Mouse (Mus musculus): ENCODE measurements around the gene Dsp.

Gene Dsp

DNA sequence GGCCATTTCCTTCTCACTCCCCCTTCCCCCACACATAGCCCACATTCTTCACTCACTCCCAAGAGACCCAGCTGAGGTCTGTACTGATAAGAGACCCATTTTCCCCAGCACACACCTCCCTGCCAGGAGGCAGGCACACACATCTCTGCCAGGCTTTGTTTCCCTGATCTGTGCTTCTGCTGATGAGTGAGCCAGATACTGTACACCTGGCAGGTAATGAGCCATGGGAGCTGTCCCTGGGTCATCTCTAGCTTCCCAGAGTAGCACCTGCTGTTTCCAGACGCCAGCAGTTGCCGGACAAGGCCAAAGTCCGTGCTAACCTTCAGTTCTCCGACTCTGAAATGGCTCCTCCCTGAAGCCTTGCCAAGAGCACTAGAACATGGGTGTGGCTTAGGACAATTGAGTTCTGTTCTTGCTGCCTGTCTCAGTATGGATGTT lies 19.6 kb downstream of the Dsp start:
- no peak for DNase-seq (ENCODE audit: low read depth in 2 of 2, low spot score in 2 of 2)

DNA sequence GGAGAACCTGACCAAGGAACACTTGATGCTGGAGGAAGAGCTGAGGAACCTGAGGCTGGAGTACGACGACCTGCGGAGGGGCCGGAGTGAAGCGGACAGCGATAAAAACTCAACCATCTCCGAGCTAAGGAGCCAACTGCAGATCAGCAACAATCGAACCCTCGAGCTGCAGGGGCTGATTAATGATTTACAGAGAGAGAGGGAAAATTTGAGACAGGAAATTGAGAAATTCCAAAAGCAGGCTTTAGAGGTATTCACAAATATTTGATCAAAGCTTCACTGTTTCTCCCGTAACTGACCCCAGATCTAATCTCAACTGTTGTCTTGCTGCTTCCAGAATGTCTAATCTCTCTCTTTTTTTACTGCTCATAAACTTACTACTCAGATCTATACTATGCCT lies 42.3 kb downstream of the Dsp start:
- no peak for DNase-seq (ENCODE audit: low read depth in 2 of 2, low spot score in 2 of 2)

DNA sequence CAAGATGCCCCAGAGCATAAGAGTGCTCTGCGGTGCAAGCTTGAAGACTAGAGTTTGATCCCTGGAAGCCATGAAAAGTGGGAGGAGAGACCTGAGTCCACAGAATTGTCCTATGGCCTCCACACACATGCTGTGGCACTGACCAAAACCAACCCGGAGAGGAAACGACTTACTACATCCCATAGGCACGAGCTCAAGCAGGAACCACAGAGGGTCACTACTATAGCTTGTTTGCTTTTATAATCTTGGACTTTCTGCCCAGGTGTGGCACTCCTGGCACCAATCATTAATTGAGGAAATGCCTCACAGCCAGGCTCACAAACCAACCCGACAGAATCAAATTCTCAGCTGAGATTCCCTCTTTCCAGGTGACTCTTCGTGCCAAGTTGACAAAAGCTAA lies 50.3 kb downstream of the Dsp start:
- no peak for DNase-seq (ENCODE audit: low read depth in 2 of 2, low spot score in 2 of 2)

DNA sequence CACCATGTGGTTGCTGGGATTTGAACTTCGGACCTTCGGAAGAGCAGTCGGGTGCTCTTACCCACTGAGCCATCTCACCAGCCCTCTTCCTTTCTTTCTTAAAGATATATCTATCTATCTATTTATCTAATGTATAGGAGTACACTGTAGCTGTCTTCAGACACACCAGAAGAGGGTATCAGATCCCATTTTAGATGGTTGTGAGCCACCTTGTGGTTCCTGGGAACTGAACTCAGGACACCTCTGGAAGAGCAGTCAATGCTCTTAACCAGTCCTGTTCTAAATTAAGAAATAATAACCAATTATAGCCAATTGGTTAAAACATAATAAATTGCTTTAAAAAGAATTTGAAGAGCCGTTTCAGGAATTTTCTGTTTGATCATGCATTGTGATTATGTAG lies 53.1 kb downstream of the Dsp start:
- no peak for DNase-seq (ENCODE audit: low read depth in 2 of 2, low spot score in 2 of 2)

DNA sequence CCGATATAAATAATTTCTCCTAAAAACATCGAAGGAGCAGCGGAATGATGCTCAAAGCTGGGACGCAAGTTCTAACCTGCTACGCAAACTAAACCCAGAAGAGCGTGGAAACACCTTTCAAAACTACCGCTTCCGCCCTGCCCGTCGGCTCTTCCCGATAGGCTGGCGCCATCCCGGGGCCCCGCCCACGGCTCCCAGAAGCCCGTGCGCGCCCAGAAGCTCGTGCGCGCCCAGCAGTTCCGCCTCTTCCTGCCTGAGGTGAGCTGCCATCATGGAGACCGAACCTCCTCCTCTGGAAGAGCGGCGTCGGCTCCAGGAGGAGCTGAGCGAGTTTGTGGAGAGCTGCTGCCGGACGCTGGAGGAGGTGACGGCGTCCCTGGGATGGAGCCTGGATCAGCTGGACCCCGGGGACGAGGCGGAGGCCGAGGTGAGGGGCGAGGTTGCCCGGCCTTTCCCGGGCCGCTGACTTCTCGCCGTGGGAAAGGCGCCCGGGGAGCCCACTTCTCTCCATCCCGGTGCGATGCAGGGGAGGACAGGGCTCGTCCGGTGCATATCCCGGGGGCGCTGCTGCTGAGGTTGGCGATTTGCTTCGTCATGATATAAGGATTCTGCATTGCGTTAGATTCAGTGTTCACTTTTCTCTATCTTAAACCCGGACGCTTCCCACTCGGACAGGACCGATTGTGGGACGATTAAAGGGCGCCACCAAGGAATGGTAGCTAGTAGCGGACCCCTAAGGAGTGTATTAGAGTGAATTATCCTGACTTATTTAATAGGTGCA lies 53.8 kb downstream of the Dsp start, which contains the start of gene Snrnp48:
Snrnp48 (plus strand) TSS at position 237 of the 781 bp plus-strand sequence.
- peak; percentile 78 to 83 for DNase-seq (ENCODE audit: low read depth in 2 of 2, low spot score in 2 of 2)

DNA sequence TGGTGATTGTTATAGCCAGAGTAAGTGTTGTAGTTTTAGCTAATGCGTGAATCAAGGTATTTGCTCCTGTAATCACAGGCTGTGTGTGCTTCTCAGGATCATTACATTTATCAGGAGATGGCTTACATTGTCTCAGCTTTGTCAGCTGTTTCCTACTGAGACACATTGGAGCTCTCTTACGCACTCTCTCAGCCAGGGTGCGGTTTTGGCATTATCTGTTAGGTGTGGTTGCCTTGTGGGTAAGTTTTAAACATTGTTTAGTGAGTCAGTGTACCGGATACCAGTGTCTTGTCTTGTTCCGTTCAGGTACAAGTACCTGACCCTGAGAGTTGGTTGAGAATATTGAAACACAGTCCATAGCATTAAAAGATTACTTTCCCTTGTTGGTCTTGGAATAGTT lies 60.0 kb downstream of the Dsp start:
- DNase-seq (ENCODE audit: low read depth in 2 of 2, low spot score in 2 of 2): no peak

DNA sequence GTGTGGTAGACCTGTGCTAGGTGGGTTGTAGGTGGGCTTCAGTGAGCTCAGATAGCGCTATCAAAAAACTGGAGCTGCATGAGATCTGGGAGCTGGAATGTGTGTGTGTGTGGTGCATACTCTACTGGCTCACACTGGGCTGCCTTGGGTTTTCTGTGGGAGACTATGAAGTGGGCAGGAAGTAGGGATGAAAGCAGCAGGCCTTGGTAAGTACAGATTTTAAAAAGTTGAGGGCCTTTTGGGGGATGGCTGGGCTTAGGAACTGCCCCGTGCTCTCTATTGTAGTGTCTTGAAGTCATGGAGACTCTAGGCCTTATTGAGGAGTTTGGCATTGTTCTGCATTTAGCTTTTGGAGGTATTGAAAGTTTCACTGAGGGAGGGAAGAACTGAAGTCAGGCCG lies 67.6 kb downstream of the Dsp start:
- DNase-seq (ENCODE audit: low read depth in 2 of 2, low spot score in 2 of 2): no peak

DNA sequence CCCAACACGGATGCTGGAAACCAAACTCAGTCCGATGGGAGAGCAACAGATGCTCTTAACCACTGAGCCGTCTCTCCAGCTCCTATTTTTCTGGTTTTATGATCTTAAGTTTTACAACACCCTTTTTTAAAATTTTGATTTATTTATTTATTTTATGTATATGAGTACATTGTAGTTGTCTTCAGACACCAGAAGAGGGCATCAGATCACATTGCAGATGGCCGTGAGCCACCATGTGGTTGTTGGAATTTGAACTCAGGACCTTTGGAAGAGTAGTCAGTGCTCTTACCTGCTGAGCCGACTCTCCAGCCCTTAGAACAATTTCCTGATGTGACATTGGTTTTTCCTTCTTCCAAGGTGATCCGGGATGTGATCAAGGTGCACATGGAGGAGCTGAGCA lies 69.2 kb downstream of the Dsp start:
- DNase-seq (ENCODE audit: low read depth in 2 of 2, low spot score in 2 of 2): no peak

DNA sequence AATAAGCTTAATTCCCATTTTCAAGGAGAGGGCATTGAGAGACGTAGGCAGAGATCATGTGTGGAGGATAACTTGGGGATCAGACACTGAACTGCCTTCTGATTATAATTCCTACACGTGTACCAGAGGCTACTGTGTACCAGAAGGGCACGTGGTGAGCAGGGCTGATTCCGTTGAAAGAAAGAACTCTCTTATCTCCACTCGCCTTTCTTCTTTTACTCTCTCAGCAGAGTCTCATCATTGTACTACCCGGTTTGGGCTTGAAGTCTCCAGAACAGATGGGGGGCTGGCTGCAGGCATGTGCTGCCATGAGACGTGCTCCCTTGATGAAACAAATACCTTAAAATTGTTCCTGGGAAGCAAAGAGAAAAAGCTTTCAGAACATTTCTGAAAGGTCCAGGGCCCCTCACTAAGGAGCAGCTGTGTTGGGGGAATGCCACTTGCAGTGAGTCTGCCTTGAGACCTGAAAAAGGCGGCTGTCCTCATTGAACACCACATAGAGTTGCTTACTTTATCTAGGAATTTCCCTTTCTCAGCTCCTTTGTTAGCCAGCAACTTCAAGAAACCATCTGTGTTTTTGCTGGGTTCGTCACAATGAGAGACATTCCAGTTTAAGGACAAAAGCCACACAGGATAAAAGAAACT lies 79.2 kb downstream of the Dsp start:
- DNase-seq (ENCODE audit: low read depth in 2 of 2, low spot score in 2 of 2): no peak

DNA sequence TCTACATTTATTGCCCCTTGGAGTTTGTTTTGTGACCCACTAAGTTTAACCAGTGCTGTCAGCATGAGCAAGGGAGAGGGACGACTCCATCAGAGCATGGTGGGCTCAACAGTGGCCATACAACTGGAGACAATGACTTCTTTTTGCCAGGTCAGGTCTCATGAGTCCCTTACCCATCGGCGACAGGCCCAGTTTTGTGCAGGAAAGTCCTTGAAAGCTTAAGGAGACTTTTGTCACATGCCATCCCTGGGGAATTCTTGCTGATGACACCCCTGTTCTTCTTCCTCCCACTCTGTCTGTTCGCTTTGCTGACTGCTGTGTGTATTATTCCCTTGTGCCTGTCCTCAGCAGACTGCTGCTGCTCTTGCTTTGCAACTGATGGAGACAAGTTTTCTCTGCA lies 81.3 kb downstream of the Dsp start:
- no peak for DNase-seq (ENCODE audit: low read depth in 2 of 2, low spot score in 2 of 2)

DNA sequence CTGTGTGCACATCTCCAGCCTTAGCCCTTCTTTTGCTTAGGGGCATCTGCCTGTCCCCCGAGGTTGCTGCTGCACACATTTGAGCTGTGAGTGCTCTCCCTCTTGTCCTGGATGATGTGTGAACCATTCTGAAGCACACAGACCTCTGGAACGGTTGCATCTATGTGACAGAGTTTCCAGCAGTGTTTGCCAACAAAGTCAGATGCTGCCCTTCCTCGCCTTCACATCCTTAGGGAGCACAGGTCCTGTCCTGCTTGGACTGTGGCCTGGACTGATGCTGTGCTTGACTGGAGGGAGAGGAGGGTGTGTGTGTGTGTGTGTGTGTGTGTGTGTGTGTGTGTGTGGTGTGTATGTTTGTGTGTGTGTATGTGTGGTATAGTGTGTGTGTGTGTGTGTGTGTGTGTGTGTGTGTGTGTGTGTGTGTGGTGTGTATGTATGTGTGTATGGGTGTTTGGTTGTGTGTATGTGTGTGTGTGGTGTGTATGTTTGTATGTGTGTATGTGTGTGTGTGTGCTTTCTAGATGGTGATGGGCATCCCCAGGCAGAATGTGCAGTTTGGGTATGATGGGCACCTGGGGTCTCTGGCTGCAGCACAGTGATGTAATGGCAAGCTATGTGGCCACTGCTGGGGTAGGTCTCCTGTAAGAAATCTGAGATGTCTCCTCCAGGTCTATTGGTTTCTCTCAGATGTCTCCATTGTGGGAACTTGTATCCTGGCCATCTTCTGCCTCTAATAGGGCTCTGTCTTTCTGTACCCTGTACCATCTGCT lies 81.9 kb downstream of the Dsp start:
- no peak for DNase-seq (ENCODE audit: low read depth in 2 of 2, low spot score in 2 of 2)

DNA sequence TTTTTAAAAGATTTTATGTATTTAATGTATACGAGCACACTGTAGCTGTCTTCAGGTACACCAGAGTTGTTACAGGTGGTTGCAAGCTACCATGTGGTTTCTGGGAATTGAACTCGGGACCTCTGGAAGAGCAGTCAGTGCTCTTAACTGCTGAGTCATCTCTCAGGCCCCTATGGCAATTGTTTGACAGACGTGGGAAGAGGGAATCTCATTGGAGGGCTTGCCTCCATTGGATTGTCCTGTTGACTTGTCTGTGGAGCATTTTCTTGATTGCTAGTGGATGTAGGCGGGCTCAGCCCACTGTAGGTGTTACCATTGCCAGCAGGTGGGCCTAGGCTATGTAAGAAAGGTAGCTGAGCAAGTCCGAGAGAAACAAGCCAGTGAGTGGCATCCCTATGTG lies 83.6 kb downstream of the Dsp start:
- no peak for DNase-seq (ENCODE audit: low read depth in 2 of 2, low spot score in 2 of 2)

DNA sequence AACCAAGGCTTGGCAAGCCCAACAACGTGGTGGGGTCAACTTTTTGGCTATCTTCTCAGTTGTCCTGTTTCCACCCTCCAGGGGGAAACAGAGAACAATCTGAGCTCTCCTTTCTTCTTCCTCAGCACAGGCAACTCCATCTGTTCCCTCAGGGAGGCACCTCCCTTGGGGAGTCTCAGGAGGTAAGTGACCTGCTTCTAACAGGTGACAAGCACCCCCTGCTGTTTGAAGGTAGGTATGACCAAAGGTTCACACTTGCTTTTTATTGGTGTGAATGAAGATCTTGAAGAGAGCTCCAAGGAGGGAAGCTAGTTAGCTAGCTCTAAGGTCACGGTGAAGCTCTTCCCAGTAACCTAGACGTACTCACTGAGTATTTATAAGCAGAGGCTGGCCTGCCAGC lies 84.3 kb downstream of the Dsp start:
- peak in 1 of 2 experiments; percentile 5 for DNase-seq (ENCODE audit: low read depth in 2 of 2, low spot score in 2 of 2)

DNA sequence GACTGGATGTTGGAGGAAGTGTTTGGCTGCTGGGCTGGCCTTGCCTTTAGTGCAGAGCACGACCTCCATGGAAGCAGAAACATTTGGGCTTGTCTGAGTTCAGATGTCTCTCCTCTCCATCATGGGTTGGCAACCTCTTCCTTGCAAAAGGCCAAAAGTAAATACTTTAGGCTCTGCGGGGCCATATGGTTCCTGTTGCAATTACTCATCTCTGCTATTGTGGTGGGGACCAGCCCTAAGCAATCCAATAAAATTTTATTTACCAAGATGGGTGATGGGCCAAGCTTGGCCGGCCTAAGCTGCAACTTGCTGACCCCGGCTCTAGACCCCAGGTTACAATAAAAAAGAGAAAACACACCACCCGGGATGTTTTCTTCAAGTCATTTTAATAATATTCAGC lies 97.1 kb downstream of the Dsp start:
- no peak for DNase-seq (ENCODE audit: low read depth in 2 of 2, low spot score in 2 of 2)
